ENCODE assay signal across 8 mouse cellular contexts in genomic region chr9:102626839-102627225, GRCm38 (mm10). TPM values are rescaled to one million over a fixed set of nuclear protein-coding genes. Genes with fewer than 3 reads are reported as not detected.
DNase-seq lines count a peak whose midpoint lies in the region; ATAC-seq and TF ChIP-seq lines count a peak whose summit lies in the region.

No protein-coding gene starts in this region.

- under 1% methylated on average over 9 of the region's 9 CpGs for WGBS in forebrain, embryonic 12.5 days
- WGBS in liver, embryonic 16.5 days (ENCODE audit: insufficient replicate concordance): 1% methylated on average over 9 of the region's 9 CpGs

- H3K9me3 ChIP-seq in forebrain, embryonic 12.5 days: no peaks in the 10 kb centered on the region
- no peaks in the 10 kb centered on the region for H3K9me3 ChIP-seq in liver, embryonic 16.5 days (replicated peaks; ENCODE audit: control insufficient read depth, low read length)

- TF ChIP-seq CTCF in gastrocnemius, adult 2 months (IDR thresholded peaks at IDR 0.05): no peak

- H3K27ac ChIP-seq in gastrocnemius, adult 2 months: peak overlapping the region; percentile 98
- H3K27ac ChIP-seq in forebrain, embryonic 12.5 days: peak overlapping the region; percentile 98
- peak overlapping the region; percentile 86 for H3K27ac ChIP-seq in liver, embryonic 16.5 days (ENCODE audit: low read length)

- intact Hi-C loops in gastrocnemius, adult 2 months (cut with DNase I): loop anchor here (2.0 to 10.0 kb wide), 2 partner anchors 208 to 678 kb away; partner anchors contain the start of genes 1300017J02Rik, Ryk and Topbp1

- H3K4me3 ChIP-seq in gastrocnemius, adult 2 months: peak overlapping the region; percentile 85
- peak overlapping the region; percentile 78 for H3K4me3 ChIP-seq in forebrain, embryonic 12.5 days (replicated peaks)
- peak overlapping the region; percentile 90 for H3K4me3 ChIP-seq in liver, embryonic 16.5 days (ENCODE audit: low read depth, low read length)

- H3K9ac ChIP-seq in forebrain, embryonic 12.5 days: peak overlapping the region; percentile 96
- peak overlapping the region; percentile 98 for H3K9ac ChIP-seq in liver, embryonic 16.5 days (ENCODE audit: low read depth, low read length)

- peaks cover 17% of the 10 kb centered on the region for H3K4me1 ChIP-seq in forebrain, embryonic 12.5 days
- peaks cover 24% of the 10 kb centered on the region for H3K4me1 ChIP-seq in liver, embryonic 16.5 days (ENCODE audit: control insufficient read depth, low read depth, low read length)

- H3K36me3 ChIP-seq in forebrain, embryonic 12.5 days (replicated peaks): peaks cover 4% of the 10 kb centered on the region; the same call in 1 of the 2 replicates
- H3K36me3 ChIP-seq in liver, embryonic 16.5 days (ENCODE audit: control insufficient read depth, insufficient read depth): no peaks in the 10 kb centered on the region

- DNase-seq in gastrocnemius, adult 2 months: no peak
- DNase-seq in gastrocnemius, adult 8-10 months (ENCODE audit: low spot score in 2 of 2): no peak
- no peak for DNase-seq in left cerebral cortex, adult 9 months (ENCODE audit: low spot score in 2 of 2)
- no peak for DNase-seq in right cerebral cortex, postnatal 25 days
- no peak for DNase-seq in kidney, adult 8-10 months

- H3K27me3 ChIP-seq in forebrain, embryonic 12.5 days: no peaks in the 10 kb centered on the region
- no peaks in the 10 kb centered on the region for H3K27me3 ChIP-seq in liver, embryonic 16.5 days (ENCODE audit: control insufficient read depth, insufficient read depth, low read depth, low read length)

- ATAC-seq in CD4-positive, CD25-positive, alpha-beta regulatory T cell, adult 4 months: peak; percentile 40
- ATAC-seq in forebrain, embryonic 12.5 days (ENCODE audit: low FRiP score): 0 out of 2 replicates have a peak, but pooled peaks have one; percentile 0
- no peak for ATAC-seq in liver, embryonic 16.5 days (ENCODE audit: low read depth)

- H3K4me2 ChIP-seq in forebrain, embryonic 12.5 days: peak overlapping the region; percentile 68
- H3K4me2 ChIP-seq in liver, embryonic 16.5 days (ENCODE audit: low read depth, low read length): peak overlapping the region; percentile 89

RNA-seq across cellular contexts. Expression of gene Cep63, which starts 0.5 kb away (rescaled TPM):
- total RNA-seq in gastrocnemius, adult 2 months (2021): 10 to 100 TPM; 18.5 to 25.2 TPM
- total RNA-seq in gastrocnemius, adult 8-10 months (2022): 10 to 100 TPM; 18.9 to 20.0 (median 19.0) TPM
- polyA plus RNA-seq in CD4-positive, CD25-positive, alpha-beta regulatory T cell, adult 4 months (2017; shearing (Covaris generic)): 10 to 100 TPM; 52.0 to 61.4 TPM
- 61.7 and 66.1 TPM in 2 replicates for polyA plus RNA-seq in forebrain, embryonic 12.5 days (2016; fragmentation: Nextera tagmentation; extraction: Ambion mirVana)
- polyA plus RNA-seq in liver, embryonic 16.5 days (2015; fragmentation: Nextera tagmentation; extraction: Ambion mirVana): 15.9 and 17.4 TPM in 2 replicates

RNA-seq across cellular contexts. Expression of gene Anapc13, which starts 0.7 kb away (rescaled TPM):
- 100 to 1,000 TPM; 217 to 239 TPM for total RNA-seq in gastrocnemius, adult 2 months (2021)
- total RNA-seq in gastrocnemius, adult 8-10 months (2022): 100 to 1,000 TPM; 232 to 263 (median 246) TPM
- 100 to 1,000 TPM in 1 of 2 experiments, 10 to 100 TPM in 1; 88.7 to 111 TPM for polyA plus RNA-seq in CD4-positive, CD25-positive, alpha-beta regulatory T cell, adult 4 months (2017; shearing (Covaris generic))
- 183 and 199 TPM in 2 replicates for polyA plus RNA-seq in forebrain, embryonic 12.5 days (2016; fragmentation: Nextera tagmentation; extraction: Ambion mirVana)
- 89.4 and 95.1 TPM in 2 replicates for polyA plus RNA-seq in liver, embryonic 16.5 days (2015; fragmentation: Nextera tagmentation; extraction: Ambion mirVana)
